Mouse (Mus musculus): ENCODE results near the gene Lrfn1. TPM values are rescaled to one million over a fixed set of nuclear protein-coding genes. Genes with fewer than 3 reads are reported as not detected.
A peak's percentile ranks its signal among the peaks of the same experiment; 100 is the strongest.

Lrfn1 gene
- polyA plus RNA-seq, 2 experiments = 0.41 TPM; not detected in 1

GRCm38 (mm10) chr7:28419416-28419815 is 32.4 kb upstream of the Lrfn1 start:
- H3K4me2 ChIP-seq (ENCODE audit: low read depth) = no peak overlapping the region
- H3K27me3 ChIP-seq (ENCODE audit: control insufficient read depth, insufficient read depth, low read length) = no peaks in the 10 kb centered on the region
- H3K9me3 ChIP-seq (ENCODE audit: control insufficient read depth, low read length) = no peaks in the 10 kb centered on the region
- TF ChIP-seq EP300 (IDR thresholded peaks at IDR 0.05; ENCODE audit: low read depth) = no peak
- no peak for TF ChIP-seq CTCF (IDR thresholded peaks at IDR 0.05; ENCODE audit: low read depth)
- H3K9ac ChIP-seq (replicated peaks) = no peak overlapping the region
- WGBS (ENCODE audit: insufficient replicate concordance) = 89% methylated on average over 2 of the region's 2 CpGs
- DNase-seq (ENCODE audit: low read depth in 3 of 3, low spot score in 3 of 3) = no peak
- no peak overlapping the region for H3K4me3 ChIP-seq (ENCODE audit: insufficient read depth in 1 of 2, low read depth in 2 of 2, low read length in 2 of 2)
- no peak for ATAC-seq (ENCODE audit: insufficient read depth)
- H3K4me1 ChIP-seq (replicated peaks; ENCODE audit: control insufficient read depth in 2 of 2, insufficient read depth in 2 of 2, low read length in 1 of 2) = no peaks in the 10 kb centered on the region
- H3K36me3 ChIP-seq (replicated peaks; ENCODE audit: control insufficient read depth, insufficient read depth, low read depth) = peaks cover 59% of the 10 kb centered on the region
- no peak overlapping the region for H3K27ac ChIP-seq

GRCm38 (mm10) chr7:28423018-28423417 is 28.8 kb upstream of the Lrfn1 start:
- no peak for ATAC-seq (ENCODE audit: insufficient read depth)
- TF ChIP-seq CTCF (IDR thresholded peaks at IDR 0.05; ENCODE audit: low read depth) = no peak
- H3K27me3 ChIP-seq (ENCODE audit: control insufficient read depth, insufficient read depth, low read length) = no peaks in the 10 kb centered on the region
- H3K4me3 ChIP-seq (ENCODE audit: insufficient read depth in 1 of 2, low read depth in 2 of 2, low read length in 2 of 2) = no peak overlapping the region
- DNase-seq (ENCODE audit: low read depth in 3 of 3, low spot score in 3 of 3) = no peak
- H3K27ac ChIP-seq = no peak overlapping the region
- no peaks in the 10 kb centered on the region for H3K9me3 ChIP-seq (ENCODE audit: control insufficient read depth, low read length)
- H3K4me2 ChIP-seq (ENCODE audit: low read depth) = no peak overlapping the region
- WGBS (ENCODE audit: insufficient replicate concordance) = 84% methylated on average over 1 of the region's 1 CpGs
- no peak overlapping the region for H3K9ac ChIP-seq (replicated peaks)
- H3K4me1 ChIP-seq (replicated peaks; ENCODE audit: control insufficient read depth in 2 of 2, insufficient read depth in 2 of 2, low read length in 1 of 2) = no peaks in the 10 kb centered on the region
- peaks cover 49% of the 10 kb centered on the region for H3K36me3 ChIP-seq (replicated peaks; ENCODE audit: control insufficient read depth, insufficient read depth, low read depth)

- Histone ChIP-seq H3K9me3 (ENCODE audit: control insufficient read depth, low read length) (no peaks in the 10 kb centered on the region), H3K4me2 (ENCODE audit: low read depth) (no peak overlapping the region), H3K4me3 (ENCODE audit: insufficient read depth in 1 of 2, low read depth in 2 of 2, low read length in 2 of 2) (no peak overlapping the region), H3K4me1 (replicated peaks; ENCODE audit: control insufficient read depth in 2 of 2, insufficient read depth in 2 of 2, low read length in 1 of 2) (peaks cover 25 to 27% of the 10 kb centered on the region in 2 experiments), H3K36me3 (replicated peaks; ENCODE audit: control insufficient read depth, insufficient read depth, low read depth) (peaks cover 12% of the 10 kb centered on the region), H3K27me3 (ENCODE audit: control insufficient read depth, insufficient read depth, low read length) (no peaks in the 10 kb centered on the region), H3K9ac (replicated peaks) (no peak overlapping the region), H3K27ac (no peak overlapping the region)
- no peak for TF ChIP-seq CTCF (IDR thresholded peaks at IDR 0.05; ENCODE audit: low read depth)
- no peak for TF ChIP-seq EP300 (IDR thresholded peaks at IDR 0.05; ENCODE audit: low read depth)
- DNase-seq (ENCODE audit: low read depth in 3 of 3, low spot score in 3 of 3) = no peak
- ATAC-seq (ENCODE audit: insufficient read depth) = no peak
Observed at GRCm38 (mm10) chr7:28427738-28428137, 24.0 kb upstream of the Lrfn1 start.

GRCm38 (mm10) chr7:28430512-28430911 is 21.3 kb upstream of the Lrfn1 start:
- no peak overlapping the region for H3K4me3 ChIP-seq (ENCODE audit: insufficient read depth in 1 of 2, low read depth in 2 of 2, low read length in 2 of 2)
- DNase-seq (ENCODE audit: low read depth in 3 of 3, low spot score in 3 of 3) (no peak), ATAC-seq (ENCODE audit: insufficient read depth) (no peak)
- H3K27me3 ChIP-seq (ENCODE audit: control insufficient read depth, insufficient read depth, low read length) = no peaks in the 10 kb centered on the region
- peaks cover 46 to 54% of the 10 kb centered on the region in 2 experiments for H3K4me1 ChIP-seq (replicated peaks; ENCODE audit: control insufficient read depth in 2 of 2, insufficient read depth in 2 of 2, low read length in 1 of 2)
- no peak for TF ChIP-seq CTCF (IDR thresholded peaks at IDR 0.05; ENCODE audit: low read depth)
- no peak for TF ChIP-seq EP300 (IDR thresholded peaks at IDR 0.05; ENCODE audit: low read depth)
- 16% methylated on average over 1 of the region's 1 CpGs for WGBS (ENCODE audit: insufficient replicate concordance)
- no peaks in the 10 kb centered on the region for H3K9me3 ChIP-seq (ENCODE audit: control insufficient read depth, low read length)
- H3K36me3 ChIP-seq (replicated peaks; ENCODE audit: control insufficient read depth, insufficient read depth, low read depth) = peaks cover 3% of the 10 kb centered on the region
- H3K9ac ChIP-seq (replicated peaks) = no peak overlapping the region
- peak overlapping the region; percentile 41 for H3K27ac ChIP-seq
- H3K4me2 ChIP-seq (ENCODE audit: low read depth) = no peak overlapping the region

- peak overlapping the region; percentile 78 for H3K27ac ChIP-seq
- WGBS (ENCODE audit: insufficient replicate concordance) = 21% methylated on average over 2 of the region's 2 CpGs
- H3K27me3 ChIP-seq (ENCODE audit: control insufficient read depth, insufficient read depth, low read length) = no peaks in the 10 kb centered on the region
- TF ChIP-seq EP300 (IDR thresholded peaks at IDR 0.05; ENCODE audit: low read depth) (peak; percentile 94), CTCF (IDR thresholded peaks at IDR 0.05; ENCODE audit: low read depth) (no peak)
- peaks cover 3% of the 10 kb centered on the region for H3K36me3 ChIP-seq (replicated peaks; ENCODE audit: control insufficient read depth, insufficient read depth, low read depth)
- peak; percentile 48 to 63 (median 62) for DNase-seq (ENCODE audit: low read depth in 3 of 3, low spot score in 3 of 3)
- peaks cover 49 to 56% of the 10 kb centered on the region in 2 experiments for H3K4me1 ChIP-seq (replicated peaks; ENCODE audit: control insufficient read depth in 2 of 2, insufficient read depth in 2 of 2, low read length in 1 of 2)
- peak overlapping the region; percentile 46 for H3K9ac ChIP-seq (replicated peaks)
- peak overlapping the region; percentile 95 for H3K4me2 ChIP-seq (ENCODE audit: low read depth)
- no peaks in the 10 kb centered on the region for H3K9me3 ChIP-seq (ENCODE audit: control insufficient read depth, low read length)
- peak overlapping the region in 1 of 2 experiments; percentile 26; a peak in 2 of 4 replicates for H3K4me3 ChIP-seq (ENCODE audit: insufficient read depth in 1 of 2, low read depth in 2 of 2, low read length in 2 of 2)
- ATAC-seq (ENCODE audit: insufficient read depth) = 0 out of 2 replicates have a peak, but pooled peaks have one; percentile 2
Observed at GRCm38 (mm10) chr7:28432252-28432651, 19.5 kb upstream of the Lrfn1 start.
